Mouse (Mus musculus) heart, adult 2 months (tissue): ENCODE data around the gene Ndufaf8. TPM values are rescaled to one million over a fixed set of nuclear protein-coding genes. Genes with fewer than 3 reads are reported as not detected.

ENCODE experiments used
- DNase-seq, 2 experiments: peaks; one replicate each; pipeline ENCODE4 v3.0.0; 2021
- H3K27ac ChIP-seq: fragments of 200-600 bp; 2 replicates; pipeline ENCODE4 v1.8.1; 2022
- H3K27me3 ChIP-seq: fragments of 200-500 bp; 2 replicates; pipeline ENCODE4 v1.6.1; 2012; ENCODE audit warnings: mild to moderate bottlenecking, low read length, inconsistent platforms, mixed read lengths; ENCODE audit not compliant: control insufficient read depth, insufficient read depth
- H3K36me3 ChIP-seq: fragments of 200-500 bp; 2 replicates; pipeline ENCODE4 v1.6.1; 2012; ENCODE audit warnings: low read length, inconsistent platforms; ENCODE audit not compliant: control insufficient read depth, insufficient read depth
- H3K4me1 ChIP-seq: fragments of 200-500 bp; 2 replicates; pipeline ENCODE4 v1.6.1; 2011; ENCODE audit warnings: low read length; ENCODE audit not compliant: control insufficient read depth, insufficient read depth
- H3K4me3 ChIP-seq: fragments of 200-600 bp; 2 replicates; pipeline ENCODE4 v1.8.1; 2022
- H3K79me2 ChIP-seq: fragments of 200-500 bp; replicated peaks from 2 replicates; pipeline ENCODE4 v1.6.1; 2012; ENCODE audit warnings: mild to moderate bottlenecking, inconsistent platforms, low read length, moderate library complexity, mixed read lengths; ENCODE audit not compliant: control insufficient read depth, insufficient read depth
- H3K9ac ChIP-seq: fragments of 200-500 bp; 2 replicates; pipeline ENCODE4 v1.6.1; 2012; ENCODE audit warnings: low read depth, mild to moderate bottlenecking, control low read depth, inconsistent platforms, low read length, mixed read lengths
- CTCF ChIP-seq: fragments of 200-600 bp; IDR thresholded peaks from 2 replicates; pipeline ENCODE4 v1.8.1; 2022; ENCODE audit warnings: antibody characterized with exemption, mild to moderate bottlenecking, moderate library complexity
- EP300 ChIP-seq: fragments of 200-500 bp; IDR thresholded peaks from 2 replicates; pipeline ENCODE4 v1.6.1; 2011; ENCODE audit warnings: low read depth, low read length, control low read depth; ENCODE audit not compliant: insufficient read depth
- POLR2A ChIP-seq: fragments of 200-500 bp; IDR thresholded peaks from 2 replicates; pipeline ENCODE4 v1.6.1; 2011; ENCODE audit warnings: mild to moderate bottlenecking, low read depth, low read length, control low read depth; ENCODE audit not compliant: insufficient read depth
- WGBS: fragments of 180-500 bp; shearing (Covaris S2); methylation state at CpG from one replicate; pipeline ENCODE4 v1.1.7; 2018; 5-methylcytosine and 5-hydroxymethylcytosine counted together
- intact Hi-C: fragments of 180-260 bp; cut with DNase I; formaldehyde crosslinking; loops from one replicate; pipeline ENCODE4 v1.15.1; 2025
- polyA plus RNA-seq: library from polyadenylated mRNA; depleted of rRNA; stranded (reverse); fragments of >200 nt; gene quantifications from 2 replicates; pipeline ENCODE4 v1.2.3, GENCODE M21; 2012
- total RNA-seq, 2 experiments: library from RNA; stranded (reverse); gene quantifications; 2 replicates each; pipeline ENCODE4 v1.2.3; 2021

Gene Ndufaf8
- total and polyA plus RNA-seq, 3 experiments, result 51.0 to 93.9 (median 82.7) TPM

- Histone ChIP-seq H3K79me2 (no peaks in the 10 kb centered on the region; the same call in 1 of the 2 replicates), H3K27ac (no peak overlapping the region), H3K27me3 (no peaks in the 10 kb centered on the region), H3K4me1 (no peaks in the 10 kb centered on the region), H3K4me3 (no peak overlapping the region), H3K9ac (no peak overlapping the region), H3K36me3 (no peaks in the 10 kb centered on the region)
- DNase-seq, result no peak
- WGBS, result 91% methylated on average over 7 of the region's 7 CpGs
- intact Hi-C loops, result no loop called here
- TF ChIP-seq EP300 (no peak), CTCF (no peak), POLR2A (no peak)
Observed at GRCm38 (mm10) chr11:120129281-120129680, 30.6 kb downstream of the Ndufaf8 start.

DNA sequence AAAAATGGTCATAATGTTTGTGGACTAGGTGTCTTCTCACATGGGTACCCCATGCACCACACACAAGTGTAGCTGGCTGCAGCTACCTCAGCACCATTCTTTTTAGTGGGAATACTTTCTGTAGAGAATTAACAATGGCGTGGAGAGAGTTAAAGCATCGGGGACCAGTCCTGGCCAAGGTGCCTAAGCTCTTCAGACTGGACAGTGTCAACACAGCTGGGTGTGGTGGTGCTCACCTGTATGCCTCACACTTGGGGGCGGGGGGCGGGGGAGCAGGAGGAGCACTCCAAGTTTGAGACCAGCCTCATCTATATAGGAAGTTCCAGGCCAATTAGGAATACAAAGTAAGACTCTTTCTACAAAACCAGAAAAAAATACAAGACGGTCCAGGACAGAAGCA lies 35.4 kb downstream of the Ndufaf8 start:
- Histone ChIP-seq H3K4me3 (no peak overlapping the region), H3K4me1 (peaks cover 23% of the 10 kb centered on the region), H3K36me3 (no peaks in the 10 kb centered on the region), H3K27ac (no peak overlapping the region; the same call in 1 of the 2 replicates), H3K79me2 (0 out of 2 replicates have a peak, but pooled peaks cover 1% of the 10 kb centered on the region), H3K9ac (no peak overlapping the region), H3K27me3 (no peaks in the 10 kb centered on the region)
- TF ChIP-seq CTCF, result no peak
- no peak for TF ChIP-seq EP300
- no peak for TF ChIP-seq POLR2A
- intact Hi-C loops, result no loop called here
- DNase-seq, result no peak
- WGBS, result 95% methylated on average over 5 of the region's 5 CpGs

GRCm38 (mm10) chr11:120134847-120135530 lies 36.3 kb downstream of the Ndufaf8 start:
- WGBS, result 42% methylated on average over 9 of the region's 9 CpGs
- Histone ChIP-seq H3K27ac (peak overlapping the region; percentile 49), H3K27me3 (no peaks in the 10 kb centered on the region), H3K36me3 (no peaks in the 10 kb centered on the region), H3K4me1 (peaks cover 24% of the 10 kb centered on the region), H3K79me2 (0 out of 2 replicates have a peak, but pooled peaks cover 1% of the 10 kb centered on the region), H3K9ac (no peak overlapping the region), H3K4me3 (no peak overlapping the region)
- peak in 1 of 2 experiments; percentile 54 for DNase-seq
- TF ChIP-seq CTCF, result no peak
- no peak for TF ChIP-seq POLR2A
- 0 out of 2 replicates have a peak, but pooled peaks have one; percentile 50 for TF ChIP-seq EP300
- intact Hi-C loops, result no loop called here

DNA sequence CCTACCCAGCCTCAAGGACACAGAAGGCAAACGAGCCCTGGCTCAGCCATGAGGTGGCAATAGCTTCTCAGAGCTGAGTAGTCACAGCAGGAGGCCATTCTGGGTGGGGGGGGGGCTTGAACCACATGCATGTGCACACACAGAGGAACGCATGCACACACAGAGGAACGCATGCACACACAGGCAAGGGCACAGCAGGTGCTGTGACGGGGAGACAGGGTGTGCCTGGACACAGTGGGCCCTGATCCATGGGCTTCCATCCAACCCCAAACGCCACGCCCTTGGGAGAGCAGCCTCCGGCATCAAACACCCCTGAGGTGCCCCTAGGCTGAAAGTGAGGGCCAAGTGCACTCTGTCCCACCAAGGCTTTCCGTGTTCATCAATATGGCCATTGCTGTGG lies 37.5 kb downstream of the Ndufaf8 start:
- no peak for DNase-seq
- Histone ChIP-seq H3K4me3 (no peak overlapping the region), H3K27ac (no peak overlapping the region; the same call in 1 of the 2 replicates), H3K4me1 (peaks cover 24% of the 10 kb centered on the region), H3K36me3 (no peaks in the 10 kb centered on the region), H3K79me2 (0 out of 2 replicates have a peak, but pooled peaks cover 3% of the 10 kb centered on the region), H3K9ac (no peak overlapping the region), H3K27me3 (no peaks in the 10 kb centered on the region)
- TF ChIP-seq CTCF (no peak), POLR2A (no peak), EP300 (no peak)
- WGBS, result 59% methylated on average over 8 of the region's 8 CpGs
- intact Hi-C loops, result no loop called here

- intact Hi-C loops, result no loop called here
- no peak overlapping the region for H3K4me3 ChIP-seq
- H3K36me3 ChIP-seq, result no peaks in the 10 kb centered on the region
- no peaks in the 10 kb centered on the region for H3K27me3 ChIP-seq
- DNase-seq, result peak in 1 of 2 experiments; percentile 26
- H3K4me1 ChIP-seq, result peaks cover 26% of the 10 kb centered on the region
- TF ChIP-seq POLR2A (no peak), EP300 (no peak), CTCF (no peak)
- WGBS, result 57% methylated on average over 23 of the region's 23 CpGs
- no peak overlapping the region for H3K9ac ChIP-seq
- H3K27ac ChIP-seq, result peak overlapping the region; percentile 17; the same call in 1 of the 2 replicates
- H3K79me2 ChIP-seq, result 0 out of 2 replicates have a peak, but pooled peaks cover 3% of the 10 kb centered on the region
Observed at GRCm38 (mm10) chr11:120136796-120137624, 38.3 kb downstream of the Ndufaf8 start.

DNA sequence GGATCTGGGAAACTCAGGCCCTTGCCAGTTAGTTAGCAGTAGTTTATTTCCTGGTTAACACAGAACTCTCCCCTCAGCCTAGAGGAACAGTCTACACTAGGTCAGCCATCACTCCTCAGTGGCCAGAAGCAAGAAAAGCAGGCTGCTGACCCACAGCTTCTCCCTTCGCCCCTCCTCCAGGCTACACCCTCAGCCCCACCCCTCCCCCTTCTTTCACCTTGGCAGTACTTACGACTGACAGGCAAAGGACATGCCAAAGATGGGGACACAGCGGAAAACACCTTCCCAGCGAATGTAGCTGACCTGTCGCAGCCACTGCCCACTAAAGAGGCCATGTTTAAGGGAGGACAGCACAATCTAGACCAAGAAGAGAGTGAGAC lies 38.9 kb downstream of the Ndufaf8 start:
- Histone ChIP-seq H3K4me3 (no peak overlapping the region), H3K79me2 (0 out of 2 replicates have a peak, but pooled peaks cover 3% of the 10 kb centered on the region), H3K4me1 (peaks cover 29% of the 10 kb centered on the region), H3K9ac (no peak overlapping the region), H3K36me3 (no peaks in the 10 kb centered on the region), H3K27me3 (no peaks in the 10 kb centered on the region), H3K27ac (peak overlapping the region; percentile 38; the same call in 1 of the 2 replicates)
- 44% methylated on average over 5 of the region's 5 CpGs for WGBS
- no peak for TF ChIP-seq EP300
- no peak for TF ChIP-seq POLR2A
- no peak for TF ChIP-seq CTCF
- DNase-seq, result peak in 1 of 2 experiments; percentile 35
- intact Hi-C loops, result no loop called here
